Mouse (Mus musculus) stomach, postnatal 0 days (tissue): ENCODE measurements at regions not wholly inside any gene's neighbourhood (a gene's known extent, or its start where the extent isn't known, plus 50 kb on each side); places are given as distances from the start of the nearest gene placed in this dataset.

Source experiments
- ATAC-seq: fragments of 200-750 bp; cut with Nextera tagmentation; 2 replicates; pipeline ENCODE4 v1.8.0; 2017; ENCODE audit not compliant: low FRiP score, low TSS enrichment
- DNase-seq: peaks from one replicate; pipeline ENCODE4 v3.0.0-alpha.2; 2016; ENCODE audit warnings: low spot score
- H3K27ac ChIP-seq: fragments of 300-500 bp; sonication (generic); replicated peaks from 2 replicates; pipeline ENCODE4 v1.5.1; 2014; ENCODE audit warnings: mild to moderate bottlenecking, control low read depth
- H3K27me3 ChIP-seq: fragments of 300-500 bp; sonication (generic); 2 replicates; pipeline ENCODE4 v1.6.1; 2014; ENCODE audit warnings: low read length; ENCODE audit not compliant: control insufficient read depth, insufficient read depth
- H3K36me3 ChIP-seq: fragments of 300-500 bp; sonication (generic); 2 replicates; pipeline ENCODE4 v1.6.1; 2014; ENCODE audit warnings: low read length, mixed read lengths; ENCODE audit not compliant: control insufficient read depth, insufficient read depth
- H3K4me1 ChIP-seq: fragments of 300-500 bp; sonication (generic); replicated peaks from 2 replicates; pipeline ENCODE4 v1.6.1; 2014; ENCODE audit warnings: antibody characterized with exemption; ENCODE audit not compliant: control insufficient read depth, insufficient read depth
- H3K4me2 ChIP-seq: fragments of 300-500 bp; sonication (generic); replicated peaks from 2 replicates; pipeline ENCODE4 v1.6.1; 2014; ENCODE audit warnings: low read depth, mild to moderate bottlenecking, control low read depth, moderate library complexity
- H3K4me3 ChIP-seq: fragments of 300-500 bp; sonication (generic); 2 replicates; pipeline ENCODE4 v1.5.1; 2014; ENCODE audit warnings: low read depth, low read length, control low read depth
- H3K9ac ChIP-seq: fragments of 300-500 bp; sonication (generic); 2 replicates; pipeline ENCODE4 v1.6.1; 2014; ENCODE audit warnings: mild to moderate bottlenecking, low read length, control low read depth, mixed read lengths
- H3K9me3 ChIP-seq: fragments of 300-500 bp; sonication (generic); 2 replicates; pipeline ENCODE4 v1.6.1; 2016; ENCODE audit warnings: low read length; ENCODE audit not compliant: control insufficient read depth
- CTCF ChIP-seq: IDR thresholded peaks from 2 replicates; pipeline ENCODE4 v1.5.1; 2016; ENCODE audit warnings: antibody characterized with exemption, low read depth, mild to moderate bottlenecking, moderate library complexity
- EP300 ChIP-seq: optimal IDR thresholded peaks from 2 replicates; pipeline ENCODE3; 2016; ENCODE audit warnings: antibody characterized with exemption
- WGBS: fragments of 180-500 bp; shearing (Covaris S2); extraction: QIAGEN DNeasy Blood & Tissue Kit; methylation state at CpG from one replicate; pipeline ENCODE4 v1.1.7; 2014; 5-methylcytosine and 5-hydroxymethylcytosine counted together

GRCm38 (mm10) chr19:14337025-14337424, 260.8 kb downstream of the Tle4 start:
- H3K9me3 ChIP-seq, result no peaks in the 10 kb centered on the region
- H3K27ac ChIP-seq, result no peak overlapping the region
- no peak overlapping the region for H3K9ac ChIP-seq
- H3K36me3 ChIP-seq, result no peaks in the 10 kb centered on the region
- no peak overlapping the region for H3K4me2 ChIP-seq
- ATAC-seq, result no peak
- 66% methylated on average over 5 of the region's 5 CpGs for WGBS
- no peak overlapping the region for H3K4me3 ChIP-seq
- DNase-seq, result no peak
- no peaks in the 10 kb centered on the region for H3K4me1 ChIP-seq
- TF ChIP-seq CTCF, result no peak
- TF ChIP-seq EP300, result no peak
- H3K27me3 ChIP-seq, result no peaks in the 10 kb centered on the region

GRCm38 (mm10) chr19:14340759-14341158, 257.1 kb downstream of the Tle4 start:
- ATAC-seq (no peak), DNase-seq (no peak)
- H3K9me3 ChIP-seq, result no peaks in the 10 kb centered on the region

GRCm38 (mm10) chr19:14343890-14344289, 254.0 kb downstream of the Tle4 start:
- no peak for ATAC-seq
- Histone ChIP-seq H3K4me1 (no peaks in the 10 kb centered on the region), H3K27me3 (no peaks in the 10 kb centered on the region), H3K27ac (no peak overlapping the region), H3K9ac (no peak overlapping the region), H3K4me2 (no peak overlapping the region), H3K4me3 (no peak overlapping the region), H3K9me3 (no peaks in the 10 kb centered on the region), H3K36me3 (no peaks in the 10 kb centered on the region)
- whole genome bisulfite sequencing, result 66% methylated on average over 5 of the region's 5 CpGs
- TF ChIP-seq CTCF, result no peak
- no peak for TF ChIP-seq EP300
- no peak for DNase-seq

More at GRCm38 (mm10) chr19:14340759-14341158, 257.1 kb downstream of the Tle4 start:
- H3K36me3 ChIP-seq, result no peaks in the 10 kb centered on the region
- no peak overlapping the region for H3K4me3 ChIP-seq
- no peak overlapping the region for H3K9ac ChIP-seq
- H3K27me3 ChIP-seq, result no peaks in the 10 kb centered on the region
- no peak overlapping the region for H3K27ac ChIP-seq
- no peaks in the 10 kb centered on the region for H3K4me1 ChIP-seq
- H3K4me2 ChIP-seq, result no peak overlapping the region
- WGBS, result 57% methylated on average over 2 of the region's 2 CpGs
- no peak for TF ChIP-seq CTCF
- no peak for TF ChIP-seq EP300

- Histone ChIP-seq H3K27ac (no peak overlapping the region), H3K4me3 (no peak overlapping the region), H3K27me3 (no peaks in the 10 kb centered on the region), H3K4me1 (no peaks in the 10 kb centered on the region), H3K9me3 (no peaks in the 10 kb centered on the region), H3K9ac (no peak overlapping the region), H3K4me2 (no peak overlapping the region), H3K36me3 (no peaks in the 10 kb centered on the region)
- TF ChIP-seq CTCF (no peak), EP300 (no peak)
- DNase-seq, result no peak
- WGBS, result 83% methylated on average over 3 of the region's 3 CpGs
- no peak for ATAC-seq
Measured at GRCm38 (mm10) chr19:14344467-14344866, 253.4 kb downstream of the Tle4 start.

- ATAC-seq (no peak), DNase-seq (no peak)
- no peak overlapping the region for H3K9ac ChIP-seq
- TF ChIP-seq EP300, result no peak
- no peak for TF ChIP-seq CTCF
- H3K36me3 ChIP-seq, result no peaks in the 10 kb centered on the region
- no peak overlapping the region for H3K4me3 ChIP-seq
- H3K27me3 ChIP-seq, result no peaks in the 10 kb centered on the region
- H3K9me3 ChIP-seq, result no peaks in the 10 kb centered on the region
- H3K4me1 ChIP-seq, result no peaks in the 10 kb centered on the region
- WGBS, result 66% methylated on average over 2 of the region's 2 CpGs
- H3K4me2 ChIP-seq, result no peak overlapping the region
- no peak overlapping the region for H3K27ac ChIP-seq
Measured at GRCm38 (mm10) chr19:14347026-14347425, 250.8 kb downstream of the Tle4 start.

GRCm38 (mm10) chr19:14347429-14347828, 250.4 kb downstream of the Tle4 start:
- no peak for ATAC-seq
- DNase-seq, result no peak
- Histone ChIP-seq H3K9me3 (no peaks in the 10 kb centered on the region), H3K27me3 (no peaks in the 10 kb centered on the region), H3K36me3 (no peaks in the 10 kb centered on the region), H3K27ac (no peak overlapping the region), H3K9ac (no peak overlapping the region), H3K4me2 (no peak overlapping the region), H3K4me1 (no peaks in the 10 kb centered on the region), H3K4me3 (no peak overlapping the region)
- TF ChIP-seq CTCF (no peak), EP300 (no peak)

GRCm38 (mm10) chr19:14349753-14350152, 248.1 kb downstream of the Tle4 start:
- no peak overlapping the region for H3K9ac ChIP-seq
- DNase-seq, result no peak
- no peak overlapping the region for H3K4me3 ChIP-seq
- WGBS, result 51% methylated on average over 2 of the region's 2 CpGs
- no peaks in the 10 kb centered on the region for H3K36me3 ChIP-seq
- H3K27me3 ChIP-seq, result no peaks in the 10 kb centered on the region
- no peak overlapping the region for H3K4me2 ChIP-seq
- no peak overlapping the region for H3K27ac ChIP-seq
- no peaks in the 10 kb centered on the region for H3K9me3 ChIP-seq
- ATAC-seq, result no peak
- no peaks in the 10 kb centered on the region for H3K4me1 ChIP-seq
- no peak for TF ChIP-seq EP300
- no peak for TF ChIP-seq CTCF
